Mouse (Mus musculus) MEL (cell line): ENCODE measurements around the gene Selenow. TPM values are rescaled to one million over a fixed set of nuclear protein-coding genes. Genes with fewer than 3 reads are reported as not detected.

Experiments used
- DNase-seq: peaks from one replicate; pipeline ENCODE4 v3.0.0; 2011; ENCODE audit warnings: low read depth, low spot score
- H3K27ac ChIP-seq: 2 replicates; pipeline ENCODE4 v1.5.1; 2012; ENCODE audit warnings: low read depth, mild to moderate bottlenecking, control low read depth, low read length, moderate library complexity; ENCODE audit not compliant: control insufficient read depth
- H3K27me3 ChIP-seq, 2 experiments: fragments of 150-350 bp in 1 of 2; sonication (generic) in 1 of 2; 2 replicates each; pipeline ENCODE4 v1.6.1; 2012; ENCODE audit warnings: low read length in 2 of 2, mild to moderate bottlenecking in 2 of 2, improper control_type of control experiment in 1 of 2, moderate library complexity in 1 of 2; ENCODE audit not compliant: insufficient read depth in 2 of 2, control insufficient read depth in 1 of 2
- H3K36me3 ChIP-seq, 2 experiments: 2 replicates each; pipeline ENCODE4 v1.6.1; 2012 to 2014; ENCODE audit warnings: low read length in 2 of 2, improper control_type of control experiment in 1 of 2, inconsistent platforms in 1 of 2, mild to moderate bottlenecking in 1 of 2; ENCODE audit not compliant: insufficient read depth in 2 of 2, control insufficient read depth in 1 of 2
- H3K4me1 ChIP-seq, 2 experiments: fragments of 150-350 bp in 1 of 2; sonication (generic) in 1 of 2; 2 replicates each; pipeline ENCODE4 v1.6.1; 2012; ENCODE audit warnings: low read length in 2 of 2, improper control_type of control experiment in 1 of 2, mild to moderate bottlenecking in 1 of 2; ENCODE audit not compliant: insufficient read depth in 2 of 2, control insufficient read depth in 1 of 2
- H3K4me3 ChIP-seq, 2 experiments: fragments of 150-350 bp in 1 of 2; sonication (generic) in 1 of 2; 2 replicates each; pipeline ENCODE4 v1.5.1; 2012; ENCODE audit warnings: low read depth in 2 of 2, low read length in 2 of 2, mild to moderate bottlenecking in 2 of 2, moderate library complexity in 2 of 2, control low read depth in 1 of 2, improper control_type of control experiment in 1 of 2; ENCODE audit not compliant: control insufficient read depth in 1 of 2, insufficient read depth in 1 of 2
- H3K79me2 ChIP-seq: 2 replicates; pipeline ENCODE4 v1.6.1; 2012; ENCODE audit warnings: mild to moderate bottlenecking, low read length, moderate library complexity; ENCODE audit not compliant: control insufficient read depth, poor library complexity, insufficient read depth
- H3K9ac ChIP-seq: 2 replicates; pipeline ENCODE4 v1.6.1; 2012; ENCODE audit warnings: low read depth, mild to moderate bottlenecking, control low read depth, low read length, moderate library complexity; ENCODE audit not compliant: control insufficient read depth, poor library complexity, severe bottlenecking
- H3K9me3 ChIP-seq: fragments of 150-350 bp; sonication (generic); replicated peaks from 2 replicates; pipeline ENCODE4 v1.6.1; 2012; ENCODE audit warnings: mild to moderate bottlenecking, low read length, improper control_type of control experiment, moderate library complexity; ENCODE audit not compliant: insufficient read depth
- BHLHE40 ChIP-seq: IDR thresholded peaks from 2 replicates; pipeline ENCODE4 v1.6.1; 2012; ENCODE audit warnings: low read depth, mild to moderate bottlenecking, inconsistent platforms, low read length, improper control_type of control experiment, borderline replicate concordance
- CHD1 ChIP-seq: IDR thresholded peaks from 2 replicates; pipeline ENCODE4 v1.6.1; 2012; ENCODE audit warnings: low read depth, mild to moderate bottlenecking, inconsistent platforms, low read length, improper control_type of control experiment
- E2F4 ChIP-seq: IDR thresholded peaks from 2 replicates; pipeline ENCODE4 v1.6.1; 2011; ENCODE audit warnings: low read depth, low read length, improper control_type of control experiment, borderline replicate concordance
- EP300 ChIP-seq, 2 experiments: IDR thresholded peaks; 2 replicates each; pipeline ENCODE4 v1.6.1; 2011; ENCODE audit warnings: improper control_type of control experiment in 2 of 2, low read length in 2 of 2, low read depth in 1 of 2, mild to moderate bottlenecking in 1 of 2
- ETS1 ChIP-seq: IDR thresholded peaks from 2 replicates; pipeline ENCODE4 v1.6.1; 2012; ENCODE audit warnings: low read depth, mild to moderate bottlenecking, inconsistent platforms, low read length, improper control_type of control experiment, moderate library complexity
- GATA1 ChIP-seq: IDR thresholded peaks from 2 replicates; pipeline ENCODE4 v1.6.1; 2011; ENCODE audit warnings: low read depth, low read length, improper control_type of control experiment
- HCFC1 ChIP-seq: IDR thresholded peaks from 2 replicates; pipeline ENCODE4 v1.6.1; 2012; ENCODE audit warnings: low read depth, mild to moderate bottlenecking, inconsistent platforms, low read length, improper control_type of control experiment, moderate library complexity
- JUND ChIP-seq: IDR thresholded peaks from 2 replicates; pipeline ENCODE4 v1.6.1; 2011; ENCODE audit warnings: low read depth, mild to moderate bottlenecking, improper control_type of control experiment, low read length
- MAFK ChIP-seq: IDR thresholded peaks from 2 replicates; pipeline ENCODE4 v1.6.1; 2011; ENCODE audit warnings: low read depth, mild to moderate bottlenecking, low read length, improper control_type of control experiment, borderline replicate concordance
- MAX ChIP-seq: IDR thresholded peaks from 2 replicates; pipeline ENCODE4 v1.6.1; 2011; ENCODE audit warnings: low read length, improper control_type of control experiment
- MYB ChIP-seq: IDR thresholded peaks from 2 replicates; pipeline ENCODE4 v1.6.1; 2011; ENCODE audit warnings: mild to moderate bottlenecking, low read depth, low read length, improper control_type of control experiment
- NRF1 ChIP-seq: IDR thresholded peaks from 2 replicates; pipeline ENCODE4 v1.6.1; 2014; ENCODE audit warnings: low read depth, mild to moderate bottlenecking, inconsistent platforms, low read length, improper control_type of control experiment, moderate library complexity; ENCODE audit not compliant: poor library complexity, insufficient read depth, severe bottlenecking
- POLR2A ChIP-seq, 2 experiments: IDR thresholded peaks; 2 replicates each; pipeline ENCODE4 v1.6.1; 2011 to 2012; ENCODE audit warnings: low read length in 2 of 2, mild to moderate bottlenecking in 2 of 2, control low read depth in 1 of 2, improper control_type of control experiment in 1 of 2, low read depth in 1 of 2, moderate library complexity in 1 of 2; ENCODE audit not compliant: control insufficient read depth in 1 of 2, insufficient read depth in 1 of 2, poor library complexity in 1 of 2
- POLR2AphosphoS2 ChIP-seq: IDR thresholded peaks from 2 replicates; pipeline ENCODE4 v1.6.1; 2011; ENCODE audit warnings: low read length, improper control_type of control experiment
- POLR2AphosphoS5 ChIP-seq: IDR thresholded peaks from 2 replicates; pipeline ENCODE4 v1.6.1; 2012; ENCODE audit warnings: low read depth, borderline replicate concordance, mild to moderate bottlenecking, inconsistent platforms, low read length, moderate library complexity, mixed read lengths
- RCOR1 ChIP-seq: IDR thresholded peaks from 2 replicates; pipeline ENCODE4 v1.6.1; 2012; ENCODE audit warnings: low read depth, mild to moderate bottlenecking, inconsistent platforms, low read length, improper control_type of control experiment
- SIN3A ChIP-seq: IDR thresholded peaks from 2 replicates; pipeline ENCODE4 v1.6.1; 2012; ENCODE audit warnings: low read length, improper control_type of control experiment, inconsistent platforms
- TAL1 ChIP-seq: IDR thresholded peaks from 2 replicates; pipeline ENCODE4 v1.6.1; 2012; ENCODE audit warnings: mild to moderate bottlenecking, inconsistent platforms, low read length, moderate library complexity, mixed read lengths
- TBP ChIP-seq: IDR thresholded peaks from 2 replicates; pipeline ENCODE4 v1.8.0; 2011; ENCODE audit warnings: low read depth, low read length, improper control_type of control experiment
- TCF12 ChIP-seq: IDR thresholded peaks from 2 replicates; pipeline ENCODE4 v1.6.1; 2014; ENCODE audit warnings: low read depth, mild to moderate bottlenecking, inconsistent platforms, low read length, improper control_type of control experiment, moderate library complexity
- UBTF ChIP-seq: IDR thresholded peaks from 2 replicates; pipeline ENCODE4 v1.6.1; 2012; ENCODE audit warnings: low read depth, mild to moderate bottlenecking, inconsistent platforms, low read length, improper control_type of control experiment, moderate library complexity, borderline replicate concordance; ENCODE audit not compliant: insufficient read depth
- USF1 ChIP-seq: IDR thresholded peaks from 2 replicates; pipeline ENCODE4 v1.6.1; 2014; ENCODE audit warnings: low read depth, mild to moderate bottlenecking, inconsistent platforms, low read length, improper control_type of control experiment, moderate library complexity
- USF2 ChIP-seq, 2 experiments: IDR thresholded peaks; 2 replicates each; pipeline ENCODE4 v1.6.1; 2011 to 2012; ENCODE audit warnings: improper control_type of control experiment in 2 of 2, low read length in 2 of 2, borderline replicate concordance in 1 of 2, inconsistent platforms in 1 of 2, low read depth in 1 of 2, mild to moderate bottlenecking in 1 of 2; ENCODE audit not compliant: insufficient read depth in 1 of 2
- ZC3H11A ChIP-seq: IDR thresholded peaks from 2 replicates; pipeline ENCODE4 v1.6.1; 2012; ENCODE audit warnings: low read depth, mild to moderate bottlenecking, inconsistent platforms, low read length, improper control_type of control experiment
- ZKSCAN1 ChIP-seq: IDR thresholded peaks from 2 replicates; pipeline ENCODE4 v1.6.1; 2012; ENCODE audit warnings: low read depth, mild to moderate bottlenecking, inconsistent platforms, low read length, improper control_type of control experiment, moderate library complexity
- ZMIZ1 ChIP-seq: IDR thresholded peaks from 2 replicates; pipeline ENCODE4 v1.6.1; 2012; ENCODE audit warnings: low read depth, mild to moderate bottlenecking, inconsistent platforms, low read length, improper control_type of control experiment, moderate library complexity
- ZNF384 ChIP-seq: IDR thresholded peaks from 2 replicates; pipeline ENCODE4 v1.6.1; 2012; ENCODE audit warnings: low read depth, mild to moderate bottlenecking, inconsistent platforms, low read length, improper control_type of control experiment
- polyA plus RNA-seq, 2 experiments: library from polyadenylated mRNA; stranded (reverse) in 1 of 2; unstranded in 1 of 2; fragments of >175 nt in 1 of 2; fragments of >200 nt in 1 of 2; gene quantifications; 2 replicates each; pipeline versions ENCODE4 v1.2.1 to v1.2.4; 2012; ENCODE audit warnings: low replicate concordance in 2 of 2, low read depth in 1 of 2; ENCODE audit not compliant: insufficient read length in 2 of 2, insufficient read depth in 1 of 2, missing spikeins in 1 of 2
- total RNA-seq: library from RNA; depleted of rRNA; stranded (reverse); fragments of 300-350 nt; gene quantifications from 2 replicates; pipeline ENCODE4 v1.2.3, GENCODE M21; 2012

Gene Selenow
- total and polyA plus RNA-seq, 3 experiments: 13.1 to 71.2 TPM; not detected in 1

DNA sequence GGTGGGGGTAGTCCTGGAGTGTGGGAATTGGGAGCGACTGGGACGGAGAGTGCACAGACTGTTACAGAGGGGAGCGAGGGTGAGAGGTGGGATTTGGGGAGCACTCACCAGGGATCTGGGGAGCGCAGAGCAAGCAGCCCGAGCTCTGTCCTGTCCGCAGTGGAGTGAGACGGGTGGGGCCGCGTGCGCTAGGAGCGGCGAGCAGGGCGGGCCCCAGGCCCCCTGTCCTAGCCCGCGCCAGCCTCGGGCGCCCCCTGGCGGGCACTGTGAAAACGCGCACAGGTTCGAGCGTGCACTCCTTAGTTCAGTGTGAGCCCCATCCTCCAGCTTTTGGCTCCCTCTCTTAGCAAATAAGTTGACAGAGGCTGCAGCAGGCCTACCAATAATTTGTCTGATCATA lies 45.1 kb upstream of the Selenow start, which contains the start of gene Ehd2 (continued):
- no peak for TF ChIP-seq TAL1

DNA sequence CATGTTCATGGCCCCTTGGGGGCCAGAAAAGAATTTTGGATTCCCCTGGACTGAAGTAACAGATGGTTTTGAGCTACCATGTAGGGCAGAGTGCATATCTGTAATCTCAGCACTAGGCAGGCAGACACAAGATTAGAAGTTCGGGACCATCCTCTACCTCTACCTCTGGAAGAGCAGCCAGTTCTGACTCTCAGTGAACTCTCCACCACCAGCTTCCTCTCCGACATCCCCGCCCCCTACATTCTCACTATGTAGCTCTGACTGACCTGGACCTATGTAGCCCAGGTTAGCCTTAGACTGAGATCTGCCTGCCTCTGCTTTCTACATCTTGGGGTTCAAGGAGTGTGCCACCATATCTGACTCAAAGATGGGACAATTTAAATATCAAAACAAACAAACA lies 44.3 kb upstream of the Selenow start:
- no peak overlapping the region for H3K27ac ChIP-seq
- no peaks in the 10 kb centered on the region for H3K9me3 ChIP-seq
- TF ChIP-seq UBTF (no peak), BHLHE40 (no peak), RCOR1 (no peak), GATA1 (no peak), SIN3A (no peak), TCF12 (no peak), MYB (no peak), ZMIZ1 (no peak), POLR2A (IDR thresholded peaks at IDR 0.05; ENCODE audit: control insufficient read depth in 1 of 2, insufficient read depth in 1 of 2, low read depth in 1 of 2, low read length in 2 of 2, poor library complexity in 1 of 2) (no peak), POLR2AphosphoS5 (no peak), USF2 (IDR thresholded peaks at IDR 0.05; ENCODE audit: borderline replicate concordance in 1 of 2, insufficient read depth in 1 of 2, low read depth in 1 of 2, low read length in 2 of 2) (no peak)
- no peak overlapping the region for H3K9ac ChIP-seq
- peaks cover 0 to 10% of the 10 kb centered on the region in 2 experiments; a peak in 2 of 4 replicates for H3K36me3 ChIP-seq
- peaks cover 6 to 17% of the 10 kb centered on the region in 2 experiments for H3K4me1 ChIP-seq
- no peaks in the 10 kb centered on the region for H3K79me2 ChIP-seq
- H3K4me3 ChIP-seq: no peak overlapping the region
- no peaks in the 10 kb centered on the region for H3K27me3 ChIP-seq
- no peak for DNase-seq

DNA sequence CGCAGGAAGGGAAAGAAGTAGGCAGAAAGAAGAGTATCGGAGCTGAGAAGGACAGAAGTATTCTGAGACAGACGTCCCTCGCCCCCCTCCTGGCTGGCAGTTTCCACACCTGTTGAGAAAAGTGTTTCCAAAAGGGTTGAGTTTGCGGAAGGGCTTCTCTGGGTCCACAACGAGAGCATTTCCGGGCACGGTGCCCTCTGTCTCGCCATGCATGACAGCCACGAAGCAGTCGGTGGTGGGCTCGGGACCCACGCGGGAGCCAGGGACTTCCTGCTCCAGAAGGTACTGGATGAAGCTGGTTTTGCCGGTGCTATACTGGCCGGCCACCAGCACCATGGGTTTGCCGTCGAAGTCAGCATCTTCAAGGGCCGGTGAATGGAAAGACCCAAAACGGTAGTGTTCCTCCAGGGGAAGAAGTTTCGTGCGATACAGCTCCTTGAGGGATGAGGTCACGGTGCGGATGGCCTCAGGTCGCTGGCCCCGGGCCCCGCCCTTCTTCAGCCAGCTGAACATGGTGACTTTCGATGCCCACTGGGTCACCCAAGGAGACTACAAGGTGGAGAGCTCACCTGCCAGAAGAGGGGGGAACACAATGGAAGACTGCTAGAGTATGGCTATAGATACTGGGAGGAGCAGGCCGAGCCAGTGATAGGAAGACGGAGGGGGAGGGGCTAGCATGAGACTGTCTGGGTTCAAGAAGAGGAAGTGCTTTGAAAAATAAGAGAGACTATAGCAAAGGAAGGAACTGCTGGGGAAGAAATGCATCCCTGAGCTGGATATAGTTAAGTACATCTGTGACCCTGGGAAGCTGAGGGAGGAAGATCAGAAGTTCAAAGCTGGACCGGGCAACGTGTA lies 41.8 kb upstream of the Selenow start:
- Histone ChIP-seq H3K9me3 (no peaks in the 10 kb centered on the region), H3K27ac (no peak overlapping the region), H3K79me2 (no peaks in the 10 kb centered on the region), H3K4me1 (peaks cover 6 to 17% of the 10 kb centered on the region in 2 experiments), H3K4me3 (no peak overlapping the region), H3K9ac (no peak overlapping the region), H3K27me3 (no peaks in the 10 kb centered on the region), H3K36me3 (peaks cover 0 to 10% of the 10 kb centered on the region in 2 experiments; a peak in 2 of 4 replicates)
- DNase-seq: peak; percentile 87
- no peak for TF ChIP-seq NRF1
- no peak for TF ChIP-seq TCF12
- TF ChIP-seq ZC3H11A: no peak
- TF ChIP-seq ZKSCAN1: no peak
- TF ChIP-seq SIN3A: peak; percentile 26; the same call in 1 of the 2 replicates
- TF ChIP-seq USF2 (IDR thresholded peaks at IDR 0.05; ENCODE audit: borderline replicate concordance in 1 of 2, insufficient read depth in 1 of 2, low read depth in 1 of 2, low read length in 2 of 2): no peak
- no peak for TF ChIP-seq USF1
- TF ChIP-seq EP300 (IDR thresholded peaks at IDR 0.05; ENCODE audit: low read depth in 1 of 2, low read length in 2 of 2): peak in 1 of 2 experiments; percentile 61; a peak in 2 of 4 replicates
- no peak for TF ChIP-seq TBP
- TF ChIP-seq POLR2AphosphoS2: no peak
- 0 out of 2 replicates have a peak, but pooled peaks have one; percentile 28 for TF ChIP-seq HCFC1
- TF ChIP-seq ETS1: 0 out of 2 replicates have a peak, but pooled peaks have one; percentile 7
- no peak for TF ChIP-seq ZMIZ1
- TF ChIP-seq CHD1: no peak
- TF ChIP-seq JUND: no peak
- no peak for TF ChIP-seq MAX
- TF ChIP-seq MAFK: no peak
- TF ChIP-seq E2F4: no peak
- no peak for TF ChIP-seq ZNF384
